Mouse (Mus musculus) left cerebral cortex, postnatal 10 days (tissue): Measurements from ENCODE around the gene Lhpp. TPM values are rescaled to one million over a fixed set of nuclear protein-coding genes. Genes with fewer than 3 reads are reported as not detected.

Experiments
- DNase-seq, 2 experiments: peaks; one replicate each; pipeline ENCODE4 v3.0.0; 2021 to 2022; ENCODE audit warnings: low spot score in 2 of 2, mixed read lengths in 1 of 2; ENCODE audit errors: extremely low spot score in 1 of 2
- intact Hi-C: fragments of 180-260 bp; cut with DNase I; formaldehyde crosslinking; loops from one replicate; pipeline ENCODE4 v1.15.1; 2025
- total RNA-seq, 2 experiments: library from RNA; stranded (reverse); gene quantifications; 2 replicates each; pipeline ENCODE4 v1.2.3; 2021

Gene Lhpp
- 10 to 100 TPM; 28.6 to 31.6 TPM for total RNA-seq

DNA sequence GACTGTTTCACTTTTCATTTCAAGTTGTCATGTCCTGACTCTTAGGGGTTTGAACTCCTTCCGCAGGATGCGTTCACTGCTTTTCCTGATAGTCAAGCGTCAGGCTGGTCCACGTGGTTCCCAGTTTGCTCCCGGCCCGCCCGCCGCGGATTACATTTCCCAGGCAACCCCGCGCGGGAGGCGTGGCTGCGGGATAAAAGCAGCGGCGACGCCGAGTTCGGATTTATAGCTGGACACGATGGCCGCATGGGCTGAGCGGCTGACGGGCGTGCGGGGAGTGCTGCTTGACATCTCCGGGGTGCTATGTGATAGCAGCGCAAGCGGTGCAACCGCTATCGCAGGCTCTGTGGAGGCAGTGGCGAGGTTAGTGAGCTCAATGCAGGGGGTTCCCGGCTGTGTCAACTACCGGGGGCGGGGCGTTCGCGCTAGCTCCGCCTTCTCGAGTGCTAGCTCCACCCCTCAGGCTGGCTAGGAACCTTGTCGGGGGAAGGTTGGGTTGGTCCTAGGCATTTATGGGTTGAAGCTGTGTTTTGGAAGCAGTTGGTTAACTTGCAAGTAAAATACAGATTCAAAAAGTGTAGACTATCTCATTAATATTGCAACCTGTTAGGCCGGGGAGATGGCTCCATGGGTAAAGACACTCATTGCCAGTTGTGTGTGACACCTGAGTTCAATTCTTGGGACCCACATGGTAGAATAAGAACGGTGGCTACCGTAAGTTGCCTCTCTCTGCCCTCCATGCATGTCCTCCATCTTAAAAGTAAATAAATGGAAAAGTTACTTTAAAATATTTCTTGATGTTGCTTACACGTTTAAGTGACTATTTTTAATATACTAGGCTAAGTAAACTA is at the start of gene Lhpp:
Gene Lhpp (plus strand): TSS at position 171 of the 851 bp plus-strand sequence.
- peak; percentile 69 to 92 for DNase-seq
- intact Hi-C loops = no loop called here

- DNase-seq = no peak
- intact Hi-C loops = no loop called here
Observed at GRCm38 (mm10) chr7:132565831-132566230, 44.6 kb upstream of the Lhpp start.

DNA sequence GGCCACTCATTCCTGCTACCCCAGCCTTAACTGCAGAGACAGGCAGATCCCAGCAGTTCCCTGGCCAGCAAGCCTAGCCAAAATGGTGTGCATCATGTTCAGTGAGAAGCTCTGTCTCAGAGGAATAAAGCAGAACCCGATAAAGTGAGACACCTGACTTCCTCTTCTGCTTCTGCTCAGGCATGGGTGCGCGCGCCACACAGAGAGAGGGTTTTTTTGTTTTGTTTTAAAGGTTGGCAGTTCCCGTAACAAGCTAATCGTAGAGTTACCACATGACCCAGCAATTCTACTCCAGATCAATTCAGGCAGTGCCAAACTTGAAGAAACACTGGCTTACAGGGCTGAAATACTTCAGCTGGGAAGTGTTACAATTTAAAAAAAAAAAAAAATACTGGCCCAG is 41.6 kb upstream of the Lhpp start:
- intact Hi-C loops = no loop called here
- DNase-seq = no peak

DNA sequence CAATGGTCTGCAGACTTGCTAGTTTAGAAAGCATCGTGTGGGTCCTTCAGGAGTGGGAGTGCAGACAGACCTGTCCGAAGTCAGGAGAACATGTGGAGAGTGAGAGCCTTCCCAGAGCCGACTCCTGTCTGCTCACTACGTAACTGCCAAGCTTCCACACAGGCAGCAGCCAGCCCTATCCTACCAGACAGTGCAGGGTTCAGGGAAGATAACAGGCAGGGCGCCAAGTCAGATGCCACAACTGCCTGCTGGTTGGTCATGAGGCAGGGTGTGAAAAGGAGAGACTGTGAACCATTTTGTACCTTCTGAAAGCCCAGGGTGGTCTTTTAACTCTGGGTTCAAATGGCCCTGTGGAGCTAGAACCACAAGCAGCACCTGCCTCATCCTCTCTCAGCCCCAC is 40.4 kb upstream of the Lhpp start:
- intact Hi-C loops = no loop called here
- DNase-seq = no peak

DNA sequence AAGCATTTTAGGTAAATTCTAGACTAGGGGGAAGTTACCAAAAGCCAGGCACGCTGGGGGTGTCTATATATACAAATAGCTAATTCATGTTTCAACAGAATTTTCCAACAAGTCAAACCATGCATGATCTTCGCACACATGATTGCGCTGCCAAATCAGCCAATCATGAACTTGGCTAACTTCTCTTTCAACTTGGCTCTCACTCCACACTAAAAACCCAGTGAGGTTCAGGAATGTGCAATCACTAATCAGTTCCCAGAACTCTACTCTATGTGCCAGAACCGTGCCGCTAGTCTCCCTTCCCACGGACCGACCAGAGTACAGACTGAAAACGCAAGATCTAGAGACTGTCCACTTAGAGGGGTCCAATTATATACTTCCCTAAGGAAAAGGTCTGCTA is 39.0 kb upstream of the Lhpp start:
- no peak for DNase-seq
- intact Hi-C loops = no loop called here

- intact Hi-C loops = no loop called here
- DNase-seq = no peak
Observed at GRCm38 (mm10) chr7:132572738-132573137, 37.7 kb upstream of the Lhpp start.

DNA sequence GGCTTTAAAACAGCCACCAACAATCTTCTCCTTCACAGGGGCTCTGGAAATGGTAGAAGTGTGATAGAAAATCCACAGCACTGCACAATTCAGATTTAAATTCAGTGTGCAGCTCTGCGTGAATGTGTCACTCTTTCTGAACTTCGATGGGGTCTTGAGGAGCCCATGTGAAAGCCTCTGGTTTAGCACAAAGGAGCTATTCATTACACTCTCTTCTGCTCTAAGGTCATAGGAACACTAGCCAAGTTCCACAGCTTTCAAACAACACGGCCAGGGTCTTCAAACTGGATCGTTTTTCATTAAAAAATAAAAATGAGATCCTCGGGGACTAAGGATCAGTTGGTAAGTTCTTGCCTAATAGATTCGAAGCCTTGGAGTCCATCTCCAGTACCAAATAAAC is 37.2 kb upstream of the Lhpp start:
- no peak for DNase-seq
- intact Hi-C loops = no loop called here

GRCm38 (mm10) chr7:132574646-132575045 is 35.8 kb upstream of the Lhpp start:
- no peak for DNase-seq
- intact Hi-C loops = no loop called here

DNA sequence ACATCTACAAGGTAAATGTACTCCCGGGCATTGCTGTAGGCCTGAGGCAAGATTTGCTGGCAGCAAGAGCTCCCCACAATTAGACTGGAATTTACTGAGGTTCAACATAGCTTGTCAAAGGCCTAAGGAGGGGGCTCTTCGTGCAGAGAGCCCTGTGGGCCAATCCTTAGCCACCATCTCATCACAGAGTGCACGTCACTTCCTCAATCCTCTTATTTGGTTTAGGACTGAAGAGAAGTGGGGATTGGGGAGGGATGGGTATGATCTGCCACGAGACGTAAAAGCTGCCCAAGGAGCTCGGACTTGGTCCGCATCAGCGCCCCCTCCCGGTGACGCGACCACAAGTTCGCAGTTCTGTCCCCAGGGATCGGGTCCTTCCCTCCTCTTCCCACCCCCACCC is 34.8 kb upstream of the Lhpp start:
- DNase-seq = peak; percentile 81 to 89
- intact Hi-C loops = no loop called here

DNA sequence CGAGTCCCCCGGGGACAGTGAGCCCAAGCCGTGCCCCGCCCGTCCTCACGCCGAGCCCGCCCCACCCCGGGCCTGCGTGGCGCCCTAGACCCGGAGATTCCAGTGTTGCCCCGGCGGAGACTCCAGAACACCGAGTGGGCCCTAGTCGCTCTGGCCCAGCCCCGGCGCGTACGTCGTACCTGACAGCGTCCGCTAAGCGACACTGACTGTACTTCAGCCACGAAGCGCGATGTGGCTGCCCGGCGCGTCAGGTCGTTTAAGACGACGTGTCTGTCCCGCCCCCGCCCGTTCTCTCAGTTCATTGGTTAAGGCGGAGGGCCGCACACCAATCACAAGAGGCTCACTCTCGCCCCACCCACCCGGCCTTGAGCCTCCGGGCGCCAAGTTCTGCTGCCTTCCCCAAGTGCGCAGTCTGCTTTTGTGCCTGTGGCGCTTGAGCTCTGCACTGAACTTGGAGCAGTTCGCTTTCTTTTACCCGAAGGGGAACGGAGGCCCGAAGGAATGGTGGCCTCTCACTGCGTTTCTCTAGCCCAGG is 34.3 kb upstream of the Lhpp start, which contains the start of gene Oat:
Gene Oat (minus strand): TSS at position 283 of the 535 bp plus-strand sequence.
- peak; percentile 93 to 96 for DNase-seq
- intact Hi-C loops = no loop called here

GRCm38 (mm10) chr7:132576891-132577290 is 33.5 kb upstream of the Lhpp start:
- DNase-seq = no peak
- intact Hi-C loops = no loop called here

DNA sequence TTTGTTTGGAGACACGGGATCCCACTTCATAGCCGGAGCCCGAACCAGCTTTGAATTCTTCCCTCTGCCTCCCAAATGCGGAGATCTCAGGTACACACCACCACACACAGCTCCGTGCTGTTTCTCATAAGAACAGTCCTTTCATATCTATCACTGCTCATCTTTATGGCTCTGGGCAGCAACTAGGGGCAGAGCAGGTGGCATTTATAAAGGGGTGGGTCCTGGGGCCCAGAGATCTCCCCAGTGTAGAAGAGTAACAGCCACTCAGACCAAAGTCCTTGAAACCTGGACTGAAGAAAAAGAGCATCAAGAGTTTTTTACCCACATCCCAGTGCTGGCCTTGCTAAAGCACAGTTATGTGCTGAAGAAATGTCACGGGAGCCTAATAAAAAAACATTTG is 29.9 kb upstream of the Lhpp start:
- intact Hi-C loops = no loop called here
- DNase-seq = no peak

- intact Hi-C loops = no loop called here
Observed at GRCm38 (mm10) chr7:132581441-132581840, 29.0 kb upstream of the Lhpp start.

GRCm38 (mm10) chr7:132585695-132586491 is 24.5 kb upstream of the Lhpp start:
- intact Hi-C loops = no loop called here
- DNase-seq = no peak

More at GRCm38 (mm10) chr7:132581441-132581840, 29.0 kb upstream of the Lhpp start:
- no peak for DNase-seq

DNA sequence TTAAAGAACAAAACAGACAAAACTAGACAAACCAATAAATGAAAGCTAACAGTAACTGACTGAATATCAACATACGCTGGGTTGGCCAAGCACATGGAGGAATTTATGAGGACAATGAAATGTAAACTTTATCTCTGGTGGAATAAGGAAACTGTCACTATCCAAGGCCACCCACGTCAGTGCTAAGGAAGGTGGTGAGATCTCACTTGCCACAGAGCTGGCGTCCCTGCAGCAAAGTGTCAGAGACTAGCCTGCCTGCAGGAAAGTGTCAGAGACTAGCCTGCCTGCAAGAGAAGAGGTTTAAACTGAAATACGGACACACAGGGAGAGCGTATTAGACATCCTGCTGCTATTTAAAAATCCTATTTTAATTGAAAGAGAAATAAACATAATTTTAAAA is 23.3 kb upstream of the Lhpp start:
- no peak for DNase-seq
- intact Hi-C loops = no loop called here

GRCm38 (mm10) chr7:132589610-132590009 is 20.8 kb upstream of the Lhpp start:
- intact Hi-C loops = no loop called here

DNA sequence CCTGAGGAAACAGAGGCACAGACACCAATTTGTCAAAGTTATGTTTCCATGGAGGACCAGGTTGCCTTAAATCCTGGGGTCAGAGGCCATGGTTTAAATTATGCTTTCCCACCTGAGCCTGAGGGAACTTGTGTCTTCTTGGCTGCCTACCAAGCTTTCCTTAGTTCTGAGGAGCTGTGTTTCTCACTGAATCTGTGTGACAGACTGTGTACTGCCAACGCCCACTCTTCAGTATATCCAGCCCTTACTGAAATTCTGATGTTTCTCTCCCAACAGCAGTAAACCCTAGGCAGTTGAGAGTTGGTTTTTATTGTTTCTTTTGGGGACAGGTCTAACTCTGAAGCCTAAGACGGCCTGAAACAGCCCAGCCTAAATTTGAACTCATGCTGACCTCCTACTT is 16.7 kb upstream of the Lhpp start:
- intact Hi-C loops = no loop called here
- DNase-seq = no peak

More at GRCm38 (mm10) chr7:132589610-132590009, 20.8 kb upstream of the Lhpp start:
- no peak for DNase-seq

GRCm38 (mm10) chr7:132594325-132594724 is 16.1 kb upstream of the Lhpp start:
- intact Hi-C loops = no loop called here
- DNase-seq = no peak

DNA sequence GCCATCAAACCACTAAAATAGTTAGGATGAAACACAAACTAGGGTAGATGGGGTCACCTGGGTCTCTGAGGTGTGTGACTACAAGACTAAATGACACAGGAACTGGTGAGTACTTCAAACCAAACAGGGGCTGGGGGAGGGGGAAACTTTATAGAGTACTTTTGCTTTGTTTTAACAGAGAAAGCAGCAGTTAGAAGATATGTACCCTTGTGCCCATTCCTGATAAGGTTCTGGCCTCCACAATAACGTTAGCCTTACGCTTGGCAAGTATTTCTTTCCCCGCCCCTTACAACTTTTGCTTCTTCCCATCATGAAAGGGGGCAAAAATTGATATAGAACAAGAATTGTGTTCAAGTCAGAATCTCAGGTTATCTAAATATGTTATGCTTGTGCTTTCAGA is 14.7 kb upstream of the Lhpp start:
- intact Hi-C loops = loop anchor here (5.0 kb wide), 1 partner anchor 42 kb away; no protein-coding TSS in a partner anchor
- no peak for DNase-seq
